Mouse (Mus musculus): ENCODE data around the gene Olfr140. TPM values are rescaled to one million over a fixed set of nuclear protein-coding genes. Genes with fewer than 3 reads are reported as not detected.

The Olfr140 gene
- not detected in 2 replicates for polyA plus RNA-seq (2015; fragmentation: Nextera tagmentation; extraction: Ambion mirVana)

DNA sequence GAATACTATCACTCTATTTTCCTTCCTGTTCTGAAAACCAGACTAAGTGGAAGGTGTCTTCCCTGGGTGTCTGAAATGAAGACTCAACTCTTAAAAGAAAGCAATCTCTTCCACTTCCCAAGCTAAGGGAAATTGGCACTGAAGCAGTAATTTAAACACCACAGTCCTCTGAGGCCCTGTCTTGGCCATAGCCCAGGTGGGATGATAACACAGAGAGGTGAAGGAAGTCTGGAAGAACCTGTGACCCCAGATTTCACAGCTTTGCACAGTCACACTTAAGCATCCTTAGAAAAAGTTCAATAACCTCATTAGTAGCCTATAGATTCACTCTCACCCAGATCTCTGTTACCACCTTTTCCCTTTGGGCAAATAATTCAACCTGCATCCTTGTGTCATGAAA is at the start of gene Olfr140:
Gene Olfr140, minus strand, starts transcription at position 101 of the 400 bp plus-strand sequence.
- H3K9ac ChIP-seq (replicated peaks; ENCODE audit: low read depth), result no peak within 1 kb of the TSS
- no peaks in the 10 kb centered on the region for H3K36me3 ChIP-seq (ENCODE audit: insufficient read depth, low read length)
- H3K4me2 ChIP-seq (replicated peaks; ENCODE audit: low read depth, low read length), result no peak within 1 kb of the TSS
- no peak within 1 kb of the TSS for H3K27ac ChIP-seq (ENCODE audit: low read length)
- no peaks in the 10 kb centered on the region for H3K27me3 ChIP-seq (replicated peaks; ENCODE audit: insufficient read depth, low read length)
- no peaks in the 10 kb centered on the region for H3K9me3 ChIP-seq (ENCODE audit: low read length)
- ATAC-seq (no peak), DNase-seq (ENCODE audit: low spot score) (no peak)
- no peak within 1 kb of the TSS for H3K4me3 ChIP-seq (ENCODE audit: low read depth, low read length)
- TF ChIP-seq CTCF (IDR thresholded peaks at IDR 0.05) (no peak), EP300 (IDR thresholded peaks at IDR 0.05) (no peak)
- H3K4me1 ChIP-seq (ENCODE audit: insufficient read depth, low read depth, low read length), result no peaks in the 10 kb centered on the region

DNA sequence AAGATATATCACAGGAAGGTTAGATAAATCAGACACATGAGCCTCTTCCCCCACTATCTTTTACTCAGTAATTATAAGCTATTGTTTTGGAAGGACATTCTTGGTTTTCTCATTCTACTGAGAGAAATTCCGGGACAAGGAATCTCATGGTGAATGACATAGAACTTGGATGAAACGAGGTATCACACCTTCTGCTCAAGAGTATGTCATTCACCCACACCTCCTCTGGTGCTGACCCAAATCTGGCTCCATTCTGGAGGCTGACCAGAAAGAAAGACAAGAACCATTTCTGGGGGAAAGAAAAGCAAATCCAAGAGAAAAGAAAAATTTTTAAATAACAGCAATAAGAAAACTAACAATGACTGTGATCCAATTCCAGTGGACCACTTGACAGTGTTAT is 6.7 kb upstream of the Olfr140 start:
- TF ChIP-seq CTCF (IDR thresholded peaks at IDR 0.05) (no peak), EP300 (IDR thresholded peaks at IDR 0.05) (no peak)
- Histone ChIP-seq H3K4me1 (ENCODE audit: insufficient read depth, low read depth, low read length) (no peaks in the 10 kb centered on the region), H3K36me3 (ENCODE audit: insufficient read depth, low read length) (no peaks in the 10 kb centered on the region), H3K27ac (ENCODE audit: low read length) (no peak overlapping the region), H3K27me3 (replicated peaks; ENCODE audit: insufficient read depth, low read length) (no peaks in the 10 kb centered on the region), H3K4me2 (replicated peaks; ENCODE audit: low read depth, low read length) (no peak overlapping the region), H3K9ac (replicated peaks; ENCODE audit: low read depth) (no peak overlapping the region), H3K4me3 (ENCODE audit: low read depth, low read length) (no peak overlapping the region), H3K9me3 (ENCODE audit: low read length) (no peaks in the 10 kb centered on the region)
- 58% methylated on average over 2 of the region's 2 CpGs for WGBS
- no peak for ATAC-seq
- no peak for DNase-seq (ENCODE audit: low spot score)

DNA sequence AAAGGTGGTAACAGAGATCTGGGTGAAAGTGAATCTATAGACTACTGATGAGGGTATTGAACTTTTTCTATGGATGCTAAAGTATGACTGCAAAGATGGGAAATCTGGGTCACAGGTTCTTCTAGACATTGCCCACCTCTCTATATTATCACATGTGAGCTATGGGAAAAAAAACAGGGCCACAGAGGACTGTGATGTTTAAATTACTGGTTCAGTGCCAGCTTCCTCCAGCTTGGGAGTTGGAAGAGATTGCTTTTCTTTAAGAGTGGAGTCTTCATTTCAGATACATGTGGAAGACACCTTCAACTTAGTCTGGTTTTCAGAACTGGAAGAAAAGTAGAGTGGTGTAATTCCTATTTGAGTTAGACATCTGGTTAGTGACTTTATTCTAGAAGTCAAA is 28.4 kb downstream of the Olfr140 start, which contains the start of gene Olfr1265:
Gene Olfr1265, plus strand, starts transcription at position 301 of the 400 bp plus-strand sequence.
- no peak for TF ChIP-seq EP300 (IDR thresholded peaks at IDR 0.05)
- no peak for TF ChIP-seq CTCF (IDR thresholded peaks at IDR 0.05)
- no peaks in the 10 kb centered on the region for H3K27me3 ChIP-seq (replicated peaks; ENCODE audit: insufficient read depth, low read length)

DNA sequence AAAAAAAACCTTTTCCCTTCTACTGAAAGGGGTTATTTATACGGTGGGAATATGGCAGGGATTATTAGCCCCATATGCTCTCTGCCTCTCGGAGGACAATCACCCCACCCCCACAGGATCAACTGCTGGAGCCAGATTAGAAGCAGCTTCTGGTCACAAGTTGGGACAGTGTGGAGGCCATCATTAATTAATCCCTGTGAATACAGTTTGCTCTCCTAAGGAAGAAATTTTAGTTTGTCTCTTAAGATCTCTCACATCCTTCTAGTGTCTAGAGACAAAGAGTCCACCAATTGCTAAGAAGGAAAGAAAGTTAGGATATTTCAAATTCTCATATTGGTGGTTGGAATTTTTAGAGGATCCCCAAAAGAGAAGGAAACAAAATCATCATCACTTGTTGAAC is 37.9 kb downstream of the Olfr140 start, which contains the start of gene Olfr1264:
Gene Olfr1264, minus strand, starts transcription at position 101 of the 400 bp plus-strand sequence.
- TF ChIP-seq CTCF (IDR thresholded peaks at IDR 0.05) (no peak), EP300 (IDR thresholded peaks at IDR 0.05) (no peak)
- DNase-seq (ENCODE audit: low spot score), result no peak
- Histone ChIP-seq H3K27me3 (replicated peaks; ENCODE audit: insufficient read depth, low read length) (no peaks in the 10 kb centered on the region), H3K9ac (replicated peaks; ENCODE audit: low read depth) (no peak within 1 kb of the TSS), H3K4me2 (replicated peaks; ENCODE audit: low read depth, low read length) (no peak within 1 kb of the TSS), H3K27ac (ENCODE audit: low read length) (no peak within 1 kb of the TSS), H3K4me1 (ENCODE audit: insufficient read depth, low read depth, low read length) (no peaks in the 10 kb centered on the region), H3K9me3 (ENCODE audit: low read length) (no peaks in the 10 kb centered on the region), H3K36me3 (ENCODE audit: insufficient read depth, low read length) (no peaks in the 10 kb centered on the region), H3K4me3 (ENCODE audit: low read depth, low read length) (no peak within 1 kb of the TSS)
- no peak for ATAC-seq
- 77% methylated on average over 2 of the region's 2 CpGs for WGBS

More for the DNA sequence above, 28.4 kb downstream of the Olfr140 start, which contains the start of gene Olfr1265:
- no peak for DNase-seq (ENCODE audit: low spot score)
- Histone ChIP-seq H3K4me2 (replicated peaks; ENCODE audit: low read depth, low read length) (no peak within 1 kb of the TSS), H3K27ac (ENCODE audit: low read length) (no peak within 1 kb of the TSS), H3K4me3 (ENCODE audit: low read depth, low read length) (no peak within 1 kb of the TSS), H3K4me1 (ENCODE audit: insufficient read depth, low read depth, low read length) (no peaks in the 10 kb centered on the region), H3K9me3 (ENCODE audit: low read length) (no peaks in the 10 kb centered on the region), H3K36me3 (ENCODE audit: insufficient read depth, low read length) (no peaks in the 10 kb centered on the region), H3K9ac (replicated peaks; ENCODE audit: low read depth) (no peak within 1 kb of the TSS)
- ATAC-seq, result no peak

DNA sequence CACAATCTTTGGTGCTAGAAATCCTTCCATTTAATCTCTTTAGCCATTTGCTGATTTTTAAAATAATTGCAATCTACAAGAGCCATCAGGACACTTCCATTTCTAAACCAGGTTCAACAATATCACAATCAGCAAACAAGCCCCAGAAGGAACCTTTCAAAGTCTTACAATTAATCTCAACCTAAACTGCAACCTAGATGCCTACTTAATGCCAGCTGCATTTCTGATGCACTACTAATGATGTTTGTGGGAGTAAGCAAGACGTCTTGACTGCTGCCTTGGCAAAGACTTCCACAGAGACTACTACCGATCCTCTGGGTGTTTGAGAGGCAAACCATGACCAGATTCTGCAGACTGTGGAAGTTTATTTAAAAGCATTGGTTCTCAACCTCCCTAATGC is 51.6 kb downstream of the Olfr140 start, which contains the start of gene Olfr1263:
Gene Olfr1263, plus strand, starts transcription at position 301 of the 400 bp plus-strand sequence.
- Histone ChIP-seq H3K4me1 (ENCODE audit: insufficient read depth, low read depth, low read length) (no peaks in the 10 kb centered on the region), H3K36me3 (ENCODE audit: insufficient read depth, low read length) (no peaks in the 10 kb centered on the region), H3K4me3 (ENCODE audit: low read depth, low read length) (no peak within 1 kb of the TSS), H3K9ac (replicated peaks; ENCODE audit: low read depth) (no peak within 1 kb of the TSS), H3K4me2 (replicated peaks; ENCODE audit: low read depth, low read length) (no peak within 1 kb of the TSS), H3K9me3 (ENCODE audit: low read length) (no peaks in the 10 kb centered on the region), H3K27me3 (replicated peaks; ENCODE audit: insufficient read depth, low read length) (no peaks in the 10 kb centered on the region), H3K27ac (ENCODE audit: low read length) (no peak within 1 kb of the TSS)
- ATAC-seq, result no peak
- WGBS, result 65% methylated on average over 2 of the region's 2 CpGs
- DNase-seq (ENCODE audit: low spot score), result no peak
- no peak for TF ChIP-seq CTCF (IDR thresholded peaks at IDR 0.05)
- TF ChIP-seq EP300 (IDR thresholded peaks at IDR 0.05), result no peak

DNA sequence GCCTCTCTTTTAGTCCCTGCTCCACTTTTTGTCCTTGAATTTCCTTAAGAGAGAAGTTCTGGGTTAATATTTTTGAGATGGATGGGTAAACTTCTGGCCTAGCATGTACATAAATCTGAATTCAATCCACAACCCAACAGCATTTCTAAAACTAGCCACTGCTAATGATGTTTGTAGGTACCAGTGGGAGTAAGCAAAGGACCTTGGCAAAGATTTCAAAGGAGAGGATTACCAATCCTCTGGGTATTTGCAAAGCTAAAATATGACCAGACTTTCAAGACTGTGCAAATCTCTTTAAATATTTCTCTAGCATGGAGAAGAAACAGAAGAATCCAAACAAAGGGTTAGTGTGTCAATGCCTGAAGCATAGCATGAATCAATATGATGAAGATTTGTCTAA is 63.5 kb downstream of the Olfr140 start, which contains the start of gene Olfr1262:
Gene Olfr1262, plus strand, starts transcription at position 301 of the 400 bp plus-strand sequence.
- Histone ChIP-seq H3K9me3 (ENCODE audit: low read length) (no peaks in the 10 kb centered on the region), H3K4me2 (replicated peaks; ENCODE audit: low read depth, low read length) (no peak within 1 kb of the TSS), H3K4me3 (ENCODE audit: low read depth, low read length) (no peak within 1 kb of the TSS), H3K4me1 (ENCODE audit: insufficient read depth, low read depth, low read length) (no peaks in the 10 kb centered on the region), H3K9ac (replicated peaks; ENCODE audit: low read depth) (no peak within 1 kb of the TSS), H3K36me3 (ENCODE audit: insufficient read depth, low read length) (no peaks in the 10 kb centered on the region), H3K27ac (ENCODE audit: low read length) (no peak within 1 kb of the TSS), H3K27me3 (replicated peaks; ENCODE audit: insufficient read depth, low read length) (no peaks in the 10 kb centered on the region)
- no peak for ATAC-seq
- no peak for DNase-seq (ENCODE audit: low spot score)
- TF ChIP-seq CTCF (IDR thresholded peaks at IDR 0.05), result no peak
- no peak for TF ChIP-seq EP300 (IDR thresholded peaks at IDR 0.05)

Other genes starting within 250 kb of the Olfr140 start
- not detected in 2 replicates for gene Olfr1256, start 222.0 kb downstream of the Olfr140 start, polyA plus RNA-seq (2015; fragmentation: Nextera tagmentation; extraction: Ambion mirVana)
- not detected in 2 replicates for gene Olfr48, start 215.4 kb downstream of the Olfr140 start, polyA plus RNA-seq (2015; fragmentation: Nextera tagmentation; extraction: Ambion mirVana)
- not detected in 2 replicates for gene Olfr1257, start 185.2 kb downstream of the Olfr140 start, polyA plus RNA-seq (2015; fragmentation: Nextera tagmentation; extraction: Ambion mirVana)
- not detected in 2 replicates for gene Olfr1258, start 136.3 kb downstream of the Olfr140 start, polyA plus RNA-seq (2015; fragmentation: Nextera tagmentation; extraction: Ambion mirVana)
- not detected in 2 replicates for gene Olfr1259, start 114.9 kb downstream of the Olfr140 start, polyA plus RNA-seq (2015; fragmentation: Nextera tagmentation; extraction: Ambion mirVana)
- not detected in 2 replicates for gene Olfr1260, start 89.3 kb downstream of the Olfr140 start, polyA plus RNA-seq (2015; fragmentation: Nextera tagmentation; extraction: Ambion mirVana)
- not detected in 2 replicates for gene Olfr1261, start 72.4 kb downstream of the Olfr140 start, polyA plus RNA-seq (2015; fragmentation: Nextera tagmentation; extraction: Ambion mirVana)
- gene Olfr1262, start 63.4 kb downstream of the Olfr140 start, polyA plus RNA-seq (2015; fragmentation: Nextera tagmentation; extraction: Ambion mirVana), result not detected in 2 replicates
- not detected in 2 replicates for gene Olfr1263, start 51.5 kb downstream of the Olfr140 start, polyA plus RNA-seq (2015; fragmentation: Nextera tagmentation; extraction: Ambion mirVana)
- gene Olfr1264, start 38.0 kb downstream of the Olfr140 start, polyA plus RNA-seq (2015; fragmentation: Nextera tagmentation; extraction: Ambion mirVana), result not detected in 2 replicates
- not detected in 2 replicates for gene Olfr1265, start 28.3 kb downstream of the Olfr140 start, polyA plus RNA-seq (2015; fragmentation: Nextera tagmentation; extraction: Ambion mirVana)
- not detected in 2 replicates for gene Olfr1269, start 57.8 kb upstream of the Olfr140 start, polyA plus RNA-seq (2015; fragmentation: Nextera tagmentation; extraction: Ambion mirVana)
- gene Olfr32, start 78.7 kb upstream of the Olfr140 start, polyA plus RNA-seq (2015; fragmentation: Nextera tagmentation; extraction: Ambion mirVana), result not detected in 2 replicates
- not detected in 2 replicates for gene Olfr1270, start 89.5 kb upstream of the Olfr140 start, polyA plus RNA-seq (2015; fragmentation: Nextera tagmentation; extraction: Ambion mirVana)
- gene Olfr1506, start 160.9 kb upstream of the Olfr140 start, polyA plus RNA-seq (2015; fragmentation: Nextera tagmentation; extraction: Ambion mirVana), result not detected in 2 replicates
- gene Olfr142, start 194.0 kb upstream of the Olfr140 start, polyA plus RNA-seq (2015; fragmentation: Nextera tagmentation; extraction: Ambion mirVana), result not detected in 2 replicates
- not detected in 2 replicates for gene Olfr1271, start 207.4 kb upstream of the Olfr140 start, polyA plus RNA-seq (2015; fragmentation: Nextera tagmentation; extraction: Ambion mirVana)
- not detected in 2 replicates for gene Olfr1272, start 229.2 kb upstream of the Olfr140 start, polyA plus RNA-seq (2015; fragmentation: Nextera tagmentation; extraction: Ambion mirVana)

All from lung, postnatal 0 days (tissue).